Mouse (Mus musculus) lung, postnatal 4 days (tissue): ENCODE data around the gene Mbnl1.
"Not testable (repeated sequence)": the region's sequence is repeated elsewhere in the genome, so short reads cannot be mapped to it uniquely, and the experiment has no call there.

Experiments
- DNase-seq, 2 experiments: peaks; one replicate each; pipeline ENCODE4 v3.0.0; 2021

Gene Mbnl1

GRCm38 (mm10) chr3:60494774-60495535 lies 22.3 kb downstream of the Mbnl1 start:
- DNase-seq: not testable (repeated sequence)

GRCm38 (mm10) chr3:60496197-60496596 lies 23.6 kb downstream of the Mbnl1 start:
- no peak for DNase-seq

GRCm38 (mm10) chr3:60498151-60498550 lies 25.5 kb downstream of the Mbnl1 start:
- no peak for DNase-seq

- no peak for DNase-seq
Observed at GRCm38 (mm10) chr3:60498646-60499045, 26.0 kb downstream of the Mbnl1 start.

GRCm38 (mm10) chr3:60499157-60499578 lies 26.5 kb downstream of the Mbnl1 start:
- DNase-seq: peak in 1 of 2 experiments; percentile 21

GRCm38 (mm10) chr3:60499718-60500450 lies 27.3 kb downstream of the Mbnl1 start:
- DNase-seq: no peak

GRCm38 (mm10) chr3:60500571-60501527 lies 28.2 kb downstream of the Mbnl1 start:
- peak; percentile 88 to 92 for DNase-seq

- DNase-seq: peak; percentile 76 to 81
Observed at GRCm38 (mm10) chr3:60501561-60502151, 29.0 kb downstream of the Mbnl1 start.

- DNase-seq: no peak
Observed at GRCm38 (mm10) chr3:60502155-60502987, 29.7 kb downstream of the Mbnl1 start.

GRCm38 (mm10) chr3:60503196-60503595 lies 30.6 kb downstream of the Mbnl1 start:
- DNase-seq: no peak

- no peak for DNase-seq
Observed at GRCm38 (mm10) chr3:60504775-60505430, 32.3 kb downstream of the Mbnl1 start.

GRCm38 (mm10) chr3:60506821-60507220 lies 34.2 kb downstream of the Mbnl1 start:
- no peak for DNase-seq

- DNase-seq: no peak
Observed at GRCm38 (mm10) chr3:60507496-60507895, 34.9 kb downstream of the Mbnl1 start.

- no peak for DNase-seq
Observed at GRCm38 (mm10) chr3:60507979-60508378, 35.3 kb downstream of the Mbnl1 start.

GRCm38 (mm10) chr3:60511197-60511596 lies 38.6 kb downstream of the Mbnl1 start:
- no peak for DNase-seq

GRCm38 (mm10) chr3:60513337-60513736 lies 40.7 kb downstream of the Mbnl1 start:
- no peak for DNase-seq

GRCm38 (mm10) chr3:60513746-60514145 lies 41.1 kb downstream of the Mbnl1 start:
- DNase-seq: no peak

GRCm38 (mm10) chr3:60515430-60515829 lies 42.8 kb downstream of the Mbnl1 start:
- DNase-seq: no peak

GRCm38 (mm10) chr3:60516054-60516674 lies 43.5 kb downstream of the Mbnl1 start:
- peak; percentile 75 for DNase-seq

GRCm38 (mm10) chr3:60517234-60517787 lies 44.7 kb downstream of the Mbnl1 start:
- DNase-seq: no peak
